Mouse (Mus musculus) myocyte (in vitro differentiated cells): ENCODE data around the gene Fndc3b.

ENCODE experiments used
- E2F4 ChIP-seq: IDR thresholded peaks from one replicate; pipeline ENCODE4 v1.6.1; 2011; ENCODE audit warnings: mild to moderate bottlenecking, control low read depth, moderate library complexity; ENCODE audit not compliant: insufficient read depth
- MAX ChIP-seq: IDR thresholded peaks from one replicate; pipeline ENCODE4 v1.6.1; 2011; ENCODE audit warnings: low read depth, mild to moderate bottlenecking, control low read depth
- MYOD1 ChIP-seq, 3 experiments: IDR thresholded peaks; one replicate each; pipeline ENCODE4 v1.6.1; 2011; ENCODE audit warnings: control low read depth in 2 of 3, low read depth in 2 of 3, mild to moderate bottlenecking in 2 of 3, moderate library complexity in 1 of 3; ENCODE audit not compliant: insufficient read length in 2 of 3, control insufficient read depth in 1 of 3
- MYOG ChIP-seq, 3 experiments: IDR thresholded peaks; one replicate each; pipeline ENCODE4 v1.6.1; 2011; ENCODE audit warnings: control low read depth in 2 of 3, low read depth in 2 of 3, mild to moderate bottlenecking in 2 of 3; ENCODE audit not compliant: insufficient read length in 2 of 3, control insufficient read depth in 1 of 3, insufficient read depth in 1 of 3
- POLR2A ChIP-seq: IDR thresholded peaks from one replicate; pipeline ENCODE4 v1.6.1; 2011; ENCODE audit warnings: low read depth, mild to moderate bottlenecking, control low read depth, moderate library complexity; ENCODE audit not compliant: insufficient read length
- TCF12 ChIP-seq: IDR thresholded peaks from one replicate; pipeline ENCODE4 v1.6.1; 2011; ENCODE audit warnings: mild to moderate bottlenecking, control low read depth; ENCODE audit not compliant: poor library complexity, insufficient read depth, severe bottlenecking
- TCF3 ChIP-seq: IDR thresholded peaks from one replicate; pipeline ENCODE4 v1.6.1; 2011; ENCODE audit warnings: low read depth, control low read depth; ENCODE audit not compliant: insufficient read length
- USF1 ChIP-seq: IDR thresholded peaks from one replicate; pipeline ENCODE4 v1.6.1; 2011; ENCODE audit warnings: low read depth, mild to moderate bottlenecking, control low read depth, moderate library complexity

GRCm38 (mm10) chr3:27740136-27740535, 29.0 kb upstream of the Fndc3b start:
- TF ChIP-seq TCF12, result no peak
- TF ChIP-seq MYOD1 (IDR thresholded peaks at IDR 0.05; ENCODE audit: control insufficient read depth in 1 of 3, insufficient read length in 2 of 3, low read depth in 2 of 3), result no peak
- TF ChIP-seq MAX, result no peak
- TF ChIP-seq E2F4, result no peak
- no peak for TF ChIP-seq MYOG (IDR thresholded peaks at IDR 0.05; ENCODE audit: control insufficient read depth in 1 of 3, insufficient read depth in 1 of 3, insufficient read length in 2 of 3, low read depth in 2 of 3)
- no peak for TF ChIP-seq USF1
- TF ChIP-seq POLR2A, result no peak
- TF ChIP-seq TCF3, result no peak
